Mouse (Mus musculus): ENCODE data around the gene Gm13277. TPM values are rescaled to one million over a fixed set of nuclear protein-coding genes. Genes with fewer than 3 reads are reported as not detected.
"Not testable (repeated sequence)": the region's sequence is repeated elsewhere in the genome, so short reads cannot be mapped to it uniquely, and the experiment has no call there.

Gm13277 gene
- polyA plus RNA-seq, 1 experiment: not detected

- not testable (repeated sequence) for H3K4me1 ChIP-seq (ENCODE audit: control insufficient read depth, insufficient read depth, low read length); H3K27me3 ChIP-seq (replicated peaks; ENCODE audit: control insufficient read depth, insufficient read depth, low read length); H3K36me3 ChIP-seq (ENCODE audit: control insufficient read depth, insufficient read depth, low read length); DNase-seq
- 0 out of 2 replicates have a peak within 1 kb of the TSS, but pooled peaks have one; percentile 20 for H3K27ac ChIP-seq (ENCODE audit: insufficient read depth, low read depth, low read length)
- WGBS: 16% methylated on average over 5 of the region's 7 CpGs
- H3K4me3 ChIP-seq (ENCODE audit: insufficient read depth, low read depth, low read length): 0 out of 2 replicates have a peak within 1 kb of the TSS, but pooled peaks have one; percentile 15
These were observed 6.6 kb upstream of the Gm13277 start, which contains the start of gene Ifnz for GRCm38 (mm10) chr4:88781831-88782230. Gene Ifnz, plus strand, starts transcription at chr4:88782131.

DNA sequence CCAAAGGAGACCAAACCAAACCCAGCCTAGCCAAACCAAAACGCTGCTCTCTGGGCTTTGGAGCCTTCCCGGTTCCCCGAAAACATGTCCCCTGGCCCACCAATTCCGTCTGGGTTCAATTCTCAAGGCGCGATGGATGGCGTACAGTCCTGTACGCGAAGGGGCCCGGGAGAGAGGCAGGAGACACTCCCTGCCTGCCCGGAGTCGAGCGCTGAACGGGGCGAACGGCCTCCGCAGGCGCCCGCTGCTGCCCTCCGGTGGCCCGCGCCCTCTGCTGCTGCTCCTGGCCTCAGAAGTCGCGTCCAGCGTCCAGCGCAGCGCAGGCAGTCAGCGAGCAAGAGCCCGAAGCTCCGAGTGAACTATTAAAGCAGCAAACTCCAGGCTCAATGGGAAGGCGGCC lies 6.1 kb upstream of the Gm13277 start:
- H3K36me3 ChIP-seq (ENCODE audit: control insufficient read depth, insufficient read depth, low read length); H3K4me1 ChIP-seq (ENCODE audit: control insufficient read depth, insufficient read depth, low read length); H3K27me3 ChIP-seq (replicated peaks; ENCODE audit: control insufficient read depth, insufficient read depth, low read length): not testable (repeated sequence)
- Histone ChIP-seq H3K4me3 (ENCODE audit: insufficient read depth, low read depth, low read length) (0 out of 2 replicates have a peak overlapping the region, but pooled peaks have one; percentile 15), H3K27ac (ENCODE audit: insufficient read depth, low read depth, low read length) (0 out of 2 replicates have a peak overlapping the region, but pooled peaks have one; percentile 20)
- WGBS: under 1% methylated on average over 15 of the region's 31 CpGs
- DNase-seq: peak; percentile 28

GRCm38 (mm10) chr4:88785409-88785808 lies 3.0 kb upstream of the Gm13277 start, which contains the start of gene Gm13276:
Gene Gm13276, plus strand, starts transcription at chr4:88785709.
- WGBS: no CpG with 5 or more reads among the region's 27 CpGs
- H3K4me3 ChIP-seq (ENCODE audit: insufficient read depth, low read depth, low read length); H3K4me1 ChIP-seq (ENCODE audit: control insufficient read depth, insufficient read depth, low read length); H3K36me3 ChIP-seq (ENCODE audit: control insufficient read depth, insufficient read depth, low read length); H3K27me3 ChIP-seq (replicated peaks; ENCODE audit: control insufficient read depth, insufficient read depth, low read length); DNase-seq; H3K27ac ChIP-seq (ENCODE audit: insufficient read depth, low read depth, low read length): not testable (repeated sequence)

DNA sequence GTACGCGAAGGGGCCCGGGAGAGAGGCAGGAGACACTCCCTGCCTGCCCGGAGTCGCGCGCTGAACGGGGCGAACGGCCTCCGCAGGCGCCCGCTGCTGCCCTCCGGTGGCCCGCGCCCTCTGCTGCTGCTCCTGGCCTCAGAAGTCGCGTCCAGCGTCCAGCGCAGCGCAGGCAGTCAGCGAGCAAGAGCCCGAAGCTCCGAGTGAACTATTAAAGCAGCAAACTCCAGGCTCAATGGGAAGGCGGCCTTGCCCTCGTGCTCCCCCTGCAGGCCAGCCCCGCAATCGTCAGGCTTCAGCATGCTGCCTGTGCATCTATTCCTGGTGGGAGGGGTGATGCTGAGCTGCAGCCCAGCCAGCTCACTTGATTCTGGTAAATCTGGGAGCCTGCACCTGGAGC lies 2.8 kb downstream of the Gm13277 start, which contains the start of gene Gm13278:
Gm13278 (plus strand) TSS at position 301 of the 400 bp plus-strand sequence.
- H3K4me3 ChIP-seq (ENCODE audit: insufficient read depth, low read depth, low read length); H3K27me3 ChIP-seq (replicated peaks; ENCODE audit: control insufficient read depth, insufficient read depth, low read length); DNase-seq; H3K4me1 ChIP-seq (ENCODE audit: control insufficient read depth, insufficient read depth, low read length); H3K36me3 ChIP-seq (ENCODE audit: control insufficient read depth, insufficient read depth, low read length); H3K27ac ChIP-seq (ENCODE audit: insufficient read depth, low read depth, low read length): not testable (repeated sequence)
- WGBS: no CpG with 5 or more reads among the region's 28 CpGs

DNA sequence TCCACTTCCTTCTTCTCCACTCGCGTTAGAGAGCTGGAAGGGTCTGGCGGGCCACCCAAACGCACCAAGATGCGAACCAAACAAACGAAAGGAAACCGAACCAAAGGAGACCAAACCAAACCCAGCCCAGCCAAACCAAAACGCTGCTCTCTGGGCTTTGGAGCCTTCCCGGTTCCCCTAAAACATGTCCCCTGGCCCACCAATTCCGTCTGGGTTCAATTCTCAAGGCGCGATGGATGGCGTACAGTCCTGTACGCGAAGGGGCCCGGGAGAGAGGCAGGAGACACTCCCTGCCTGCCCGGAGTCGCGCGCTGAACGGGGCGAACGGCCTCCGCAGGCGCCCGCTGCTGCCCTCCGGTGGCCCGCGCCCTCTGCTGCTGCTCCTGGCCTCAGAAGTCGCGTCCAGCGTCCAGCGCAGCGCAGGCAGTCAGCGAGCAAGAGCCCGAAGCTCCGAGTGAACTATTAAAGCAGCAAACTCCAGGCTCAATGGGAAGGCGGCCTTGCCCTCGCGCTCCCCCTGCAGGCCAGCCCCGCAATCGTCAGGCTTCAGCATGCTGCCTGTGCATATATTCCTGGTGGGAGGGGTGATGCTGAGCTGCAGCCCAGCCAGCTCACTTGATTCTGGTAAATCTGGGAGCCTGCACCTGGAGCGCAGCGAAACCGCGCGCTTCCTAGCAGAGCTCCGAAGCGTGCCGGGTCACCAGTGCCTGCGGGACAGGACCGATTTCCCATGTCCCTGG lies 5.7 kb downstream of the Gm13277 start, which contains the start of gene Gm13275:
Gm13275 (plus strand) TSS at position 552 of the 740 bp plus-strand sequence.
- H3K36me3 ChIP-seq (ENCODE audit: control insufficient read depth, insufficient read depth, low read length); H3K27ac ChIP-seq (ENCODE audit: insufficient read depth, low read depth, low read length); H3K27me3 ChIP-seq (replicated peaks; ENCODE audit: control insufficient read depth, insufficient read depth, low read length); H3K4me3 ChIP-seq (ENCODE audit: insufficient read depth, low read depth, low read length); H3K4me1 ChIP-seq (ENCODE audit: control insufficient read depth, insufficient read depth, low read length): not testable (repeated sequence)
- DNase-seq: peak; percentile 51
- WGBS: under 1% methylated on average over 16 of the region's 52 CpGs

- not testable (repeated sequence) for H3K27me3 ChIP-seq (replicated peaks; ENCODE audit: control insufficient read depth, insufficient read depth, low read length); H3K4me3 ChIP-seq (ENCODE audit: insufficient read depth, low read depth, low read length); DNase-seq; H3K36me3 ChIP-seq (ENCODE audit: control insufficient read depth, insufficient read depth, low read length); H3K4me1 ChIP-seq (ENCODE audit: control insufficient read depth, insufficient read depth, low read length); H3K27ac ChIP-seq (ENCODE audit: insufficient read depth, low read depth, low read length)
- no CpG with 5 or more reads among the region's 28 CpGs for WGBS
These were observed 8.7 kb downstream of the Gm13277 start, which contains the start of gene Gm13279 for GRCm38 (mm10) chr4:88797097-88797496. Gene Gm13279, plus strand, starts transcription at chr4:88797397.

GRCm38 (mm10) chr4:88799365-88799764 lies 10.9 kb downstream of the Gm13277 start, which contains the start of gene Gm13285:
Gene Gm13285, plus strand, starts transcription at chr4:88799665.
- DNase-seq; H3K27me3 ChIP-seq (replicated peaks; ENCODE audit: control insufficient read depth, insufficient read depth, low read length); H3K27ac ChIP-seq (ENCODE audit: insufficient read depth, low read depth, low read length); H3K36me3 ChIP-seq (ENCODE audit: control insufficient read depth, insufficient read depth, low read length); H3K4me1 ChIP-seq (ENCODE audit: control insufficient read depth, insufficient read depth, low read length); H3K4me3 ChIP-seq (ENCODE audit: insufficient read depth, low read depth, low read length): not testable (repeated sequence)
- WGBS: 12% methylated on average over 6 of the region's 7 CpGs

GRCm38 (mm10) chr4:88802954-88803353 lies 14.5 kb downstream of the Gm13277 start, which contains the start of gene Gm13287:
Gene Gm13287, plus strand, starts transcription at chr4:88803254.
- not testable (repeated sequence) for H3K4me1 ChIP-seq (ENCODE audit: control insufficient read depth, insufficient read depth, low read length); DNase-seq; H3K27ac ChIP-seq (ENCODE audit: insufficient read depth, low read depth, low read length); H3K4me3 ChIP-seq (ENCODE audit: insufficient read depth, low read depth, low read length); H3K27me3 ChIP-seq (replicated peaks; ENCODE audit: control insufficient read depth, insufficient read depth, low read length); H3K36me3 ChIP-seq (ENCODE audit: control insufficient read depth, insufficient read depth, low read length)
- WGBS: no CpG with 5 or more reads among the region's 29 CpGs

DNA sequence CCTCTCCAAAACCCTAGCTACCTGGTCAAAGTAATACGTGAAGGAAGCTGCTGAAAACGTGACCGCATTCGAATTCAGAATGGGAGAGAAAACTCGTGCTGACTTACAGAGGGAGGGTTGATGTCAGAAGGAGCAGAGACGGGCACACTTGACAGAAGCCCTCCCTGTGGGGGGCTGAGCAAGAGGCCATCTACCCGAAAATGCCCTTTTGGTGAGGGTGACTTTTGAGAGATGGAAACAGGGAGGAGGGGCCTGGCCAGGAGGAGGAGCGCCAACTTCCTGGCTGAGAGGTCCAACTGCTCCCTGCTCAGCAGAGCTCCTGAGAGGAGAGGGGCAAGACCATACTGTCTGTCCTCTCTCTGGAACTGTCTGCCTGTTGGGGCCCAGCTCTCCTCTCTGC lies 16.8 kb downstream of the Gm13277 start, which contains the start of gene Gm13288:
Gm13288 (plus strand) TSS at position 301 of the 400 bp plus-strand sequence.
- not testable (repeated sequence) for H3K4me3 ChIP-seq (ENCODE audit: insufficient read depth, low read depth, low read length); H3K4me1 ChIP-seq (ENCODE audit: control insufficient read depth, insufficient read depth, low read length)
- no CpG with 5 or more reads among the region's 8 CpGs for WGBS

DNA sequence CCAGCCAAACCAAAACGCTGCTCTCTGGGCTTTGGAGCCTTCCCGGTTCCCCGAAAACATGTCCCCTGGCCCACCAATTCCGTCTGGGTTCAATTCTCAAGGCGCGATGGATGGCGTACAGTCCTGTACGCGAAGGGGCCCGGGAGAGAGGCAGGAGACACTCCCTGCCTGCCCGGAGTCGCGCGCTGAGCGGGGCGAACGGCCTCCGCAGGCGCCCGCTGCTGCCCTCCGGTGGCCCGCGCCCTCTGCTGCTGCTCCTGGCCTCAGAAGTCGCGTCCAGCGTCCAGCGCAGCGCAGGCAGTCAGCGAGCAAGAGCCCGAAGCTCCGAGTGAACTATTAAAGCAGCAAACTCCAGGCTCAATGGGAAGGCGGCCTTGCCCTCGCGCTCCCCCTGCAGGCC lies 17.3 kb downstream of the Gm13277 start:
- not testable (repeated sequence) for H3K36me3 ChIP-seq (ENCODE audit: control insufficient read depth, insufficient read depth, low read length); H3K27ac ChIP-seq (ENCODE audit: insufficient read depth, low read depth, low read length); H3K4me3 ChIP-seq (ENCODE audit: insufficient read depth, low read depth, low read length); H3K27me3 ChIP-seq (replicated peaks; ENCODE audit: control insufficient read depth, insufficient read depth, low read length); H3K4me1 ChIP-seq (ENCODE audit: control insufficient read depth, insufficient read depth, low read length)
- DNase-seq: peak; percentile 51
- under 1% methylated on average over 15 of the region's 34 CpGs for WGBS

More for the DNA sequence above, 16.8 kb downstream of the Gm13277 start, which contains the start of gene Gm13288:
- not testable (repeated sequence) for DNase-seq; H3K27me3 ChIP-seq (replicated peaks; ENCODE audit: control insufficient read depth, insufficient read depth, low read length); H3K27ac ChIP-seq (ENCODE audit: insufficient read depth, low read depth, low read length); H3K36me3 ChIP-seq (ENCODE audit: control insufficient read depth, insufficient read depth, low read length)

Measured in kidney, adult 2 months (tissue).